Comparison of ENCODE assay signal across 8 mouse cellular contexts in the genomic region with DNA sequence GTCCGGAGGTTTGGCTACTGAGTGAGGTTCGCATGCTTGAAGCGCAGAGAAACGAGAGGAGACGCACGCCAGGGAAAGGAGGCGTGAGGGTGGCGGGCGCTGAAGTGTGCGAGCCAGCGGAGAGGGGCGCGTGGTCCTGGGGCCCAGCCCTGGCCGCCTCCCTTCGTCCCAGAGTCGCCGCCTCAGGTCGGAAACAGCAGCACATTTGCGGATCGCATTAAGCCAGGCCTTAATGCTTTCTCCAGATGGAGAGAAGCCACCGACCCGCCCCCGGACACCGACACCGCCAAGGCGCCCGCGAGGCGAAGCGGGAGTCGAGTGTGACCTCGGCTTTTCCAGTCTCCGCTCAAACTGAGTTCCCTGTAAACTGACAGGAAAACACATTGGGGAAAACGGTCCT. TPM values are rescaled to one million over a fixed set of nuclear protein-coding genes. Genes with fewer than 3 reads are reported as not detected.
DNase-seq lines count a peak whose midpoint lies in the region; ATAC-seq lines count a peak whose summit lies in the region.

No protein-coding gene starts in this region.

- H3K4me3 ChIP-seq in forebrain, embryonic 10.5 days, result peak overlapping the region; percentile 58
- peak overlapping the region; percentile 71 for H3K4me3 ChIP-seq in heart, embryonic 15.5 days
- peak overlapping the region; percentile 53 for H3K4me3 ChIP-seq in limb, embryonic 15.5 days

- no peaks in the 10 kb centered on the region for H3K36me3 ChIP-seq in forebrain, embryonic 10.5 days (replicated peaks)
- H3K36me3 ChIP-seq in heart, embryonic 15.5 days, result no peaks in the 10 kb centered on the region
- no peaks in the 10 kb centered on the region for H3K36me3 ChIP-seq in limb, embryonic 15.5 days

- ATAC-seq in heart, embryonic 15.5 days (replicated peaks; ENCODE audit: insufficient number of reproducible peaks, insufficient read depth, low FRiP score, low read depth), result no peak; the same call in 1 of the 2 replicates
- peak; percentile 65; the same call in 1 of the 2 replicates for ATAC-seq in limb, embryonic 15.5 days (ENCODE audit: insufficient number of reproducible peaks, low FRiP score, low TSS enrichment, low read depth)

- H3K4me2 ChIP-seq in heart, embryonic 15.5 days, result peak overlapping the region; percentile 96
- peak overlapping the region; percentile 87 for H3K4me2 ChIP-seq in limb, embryonic 15.5 days

- peak overlapping the region; percentile 53 for H3K9ac ChIP-seq in heart, embryonic 15.5 days
- peak overlapping the region; percentile 32; the same call in 1 of the 2 replicates for H3K9ac ChIP-seq in limb, embryonic 15.5 days

- WGBS in forebrain, embryonic 10.5 days, result 1% methylated on average over 34 of the region's 34 CpGs
- WGBS in heart, embryonic 15.5 days, result under 1% methylated on average over 34 of the region's 34 CpGs
- 1% methylated on average over 30 of the region's 34 CpGs for WGBS in limb, embryonic 15.5 days

- peaks cover 16% of the 10 kb centered on the region for H3K4me1 ChIP-seq in forebrain, embryonic 10.5 days
- H3K4me1 ChIP-seq in heart, embryonic 15.5 days (replicated peaks), result peaks cover 21% of the 10 kb centered on the region
- H3K4me1 ChIP-seq in limb, embryonic 15.5 days, result peaks cover 28% of the 10 kb centered on the region

- H3K9me3 ChIP-seq in forebrain, embryonic 10.5 days, result no peaks in the 10 kb centered on the region
- no peaks in the 10 kb centered on the region for H3K9me3 ChIP-seq in heart, embryonic 15.5 days (replicated peaks)
- no peaks in the 10 kb centered on the region for H3K9me3 ChIP-seq in limb, embryonic 15.5 days

- H3K27ac ChIP-seq in forebrain, embryonic 10.5 days, result no peak overlapping the region
- no peak overlapping the region for H3K27ac ChIP-seq in heart, embryonic 15.5 days
- H3K27ac ChIP-seq in limb, embryonic 15.5 days, result peak overlapping the region; percentile 77

- peaks cover 59% of the 10 kb centered on the region for H3K27me3 ChIP-seq in forebrain, embryonic 10.5 days (ENCODE audit: poor library complexity, severe bottlenecking)
- H3K27me3 ChIP-seq in heart, embryonic 15.5 days, result peaks cover 67% of the 10 kb centered on the region
- peaks cover 45% of the 10 kb centered on the region for H3K27me3 ChIP-seq in limb, embryonic 15.5 days

- DNase-seq in right cerebral cortex, postnatal 14 days, result peak; percentile 18
- DNase-seq in right cerebral cortex, postnatal 25 days, result no peak
- DNase-seq in forebrain, embryonic 10.5 days (ENCODE audit: extremely low spot score, low spot score), result peak; percentile 16
- DNase-seq in retina, postnatal 1 day, result peak; percentile 39
- no peak for DNase-seq in cerebellum, postnatal 36 days
- no peak for DNase-seq in frontal cortex, postnatal 25 days (ENCODE audit: low spot score in 2 of 2)

RNA-seq across cellular contexts. Expression of a gene that starts 0.6 kb away (rescaled TPM):
- polyA plus RNA-seq in forebrain, embryonic 10.5 days (2016; fragmentation: Nextera tagmentation; extraction: Ambion mirVana), result not detected in 2 replicates
- 1.4 and 1.5 TPM in 2 replicates for polyA plus RNA-seq in heart, embryonic 15.5 days (2015; fragmentation: Nextera tagmentation; extraction: Ambion mirVana)
- polyA plus RNA-seq in limb, embryonic 15.5 days (2015; fragmentation: Nextera tagmentation; extraction: Ambion mirVana), result 6.6 and 7.5 TPM in 2 replicates

Comparison
In these comparisons a context has a peak if more than half of its experiments do, and no peak if none do; other contexts are left out.
1. DNase-seq: peak in right cerebral cortex, postnatal 14 days (single experiment), forebrain, embryonic 10.5 days (single experiment) and retina, postnatal 1 day (single experiment); none in right cerebral cortex, postnatal 25 days (single experiment), cerebellum, postnatal 36 days (0 of 2) and frontal cortex, postnatal 25 days (0 of 2).
2. Peak in every context shown above with its lines, with median percentiles within 50 percentile points of each other: H3K4me3 ChIP-seq.